Mouse (Mus musculus) liver, postnatal 0 days (tissue): ENCODE data around the gene Tpst1. TPM values are rescaled to one million over a fixed set of nuclear protein-coding genes. Genes with fewer than 3 reads are reported as not detected.

ENCODE experiments used
- ATAC-seq: fragments of 200-750 bp; cut with Nextera tagmentation; 2 replicates; pipeline ENCODE4 v1.8.0; 2017; ENCODE audit warnings: mild to moderate bottlenecking, moderate library complexity
- DNase-seq: peaks from one replicate; pipeline ENCODE4 v3.0.0-alpha.2; 2016
- H3K27ac ChIP-seq: fragments of 300-500 bp; sonication (generic); 2 replicates; pipeline ENCODE4 v1.5.1; 2014; ENCODE audit warnings: antibody characterized with exemption, moderate library complexity, mild to moderate bottlenecking, low read depth
- H3K27me3 ChIP-seq: fragments of 300-500 bp; sonication (generic); 2 replicates; pipeline ENCODE4 v1.6.1; 2014; ENCODE audit warnings: low read length, control low read depth, mixed read lengths; ENCODE audit not compliant: insufficient read depth
- H3K36me3 ChIP-seq: fragments of 300-500 bp; sonication (generic); replicated peaks from 2 replicates; pipeline ENCODE4 v1.6.1; 2014; ENCODE audit warnings: mild to moderate bottlenecking, control low read depth, low read length, moderate library complexity, mixed read lengths; ENCODE audit not compliant: insufficient read depth
- H3K4me1 ChIP-seq: fragments of 300-500 bp; sonication (generic); 2 replicates; pipeline ENCODE4 v1.6.1; 2014; ENCODE audit warnings: antibody characterized with exemption, mild to moderate bottlenecking, control low read depth; ENCODE audit not compliant: insufficient read depth
- H3K4me2 ChIP-seq: fragments of 300-500 bp; sonication (generic); 2 replicates; pipeline ENCODE4 v1.6.1; 2014; ENCODE audit warnings: low read depth, mild to moderate bottlenecking, low read length, moderate library complexity, mixed read lengths
- H3K4me3 ChIP-seq: fragments of 300-500 bp; sonication (generic); 2 replicates; pipeline ENCODE4 v1.5.1; 2014; ENCODE audit warnings: low read depth, low read length
- H3K9ac ChIP-seq: fragments of 300-500 bp; sonication (generic); replicated peaks from 2 replicates; pipeline ENCODE4 v1.6.1; 2014; ENCODE audit warnings: mild to moderate bottlenecking, moderate library complexity
- H3K9me3 ChIP-seq: fragments of 300-500 bp; sonication (generic); 2 replicates; pipeline ENCODE4 v1.6.1; 2016; ENCODE audit warnings: mild to moderate bottlenecking, control low read depth, low read length, mixed read lengths
- CTCF ChIP-seq: sonication (generic); IDR thresholded peaks from 2 replicates; pipeline ENCODE4 v1.5.1; 2016; ENCODE audit warnings: antibody characterized with exemption, low read depth
- EP300 ChIP-seq: IDR thresholded peaks from 2 replicates; pipeline ENCODE4 v1.6.1; 2016; ENCODE audit warnings: antibody characterized with exemption, low read depth, mild to moderate bottlenecking
- WGBS: fragments of 180-500 bp; shearing (Covaris S2); extraction: QIAGEN DNeasy Blood & Tissue Kit; methylation state at CpG from one replicate; pipeline ENCODE4 v1.1.7; 2014; ENCODE audit not compliant: insufficient replicate concordance; 5-methylcytosine and 5-hydroxymethylcytosine counted together
- polyA plus RNA-seq: library from polyadenylated mRNA; unstranded; fragments of >200 nt; fragmentation: Nextera tagmentation; extraction: Ambion mirVana; gene quantifications from 2 replicates; pipeline ENCODE4 v1.2.1, GENCODE M21; 2015

Gene Tpst1
- polyA plus RNA-seq, 1 experiment from 2014 or later, result 23.8 TPM

GRCm38 (mm10) chr5:130112653-130113052 is 39.5 kb downstream of the Tpst1 start:
- H3K4me2 ChIP-seq, result no peak overlapping the region
- H3K36me3 ChIP-seq, result peaks cover 5% of the 10 kb centered on the region
- no peak overlapping the region for H3K9ac ChIP-seq
- H3K4me3 ChIP-seq, result no peak overlapping the region
- H3K4me1 ChIP-seq, result no peaks in the 10 kb centered on the region
- no peak for ATAC-seq
- no peaks in the 10 kb centered on the region for H3K9me3 ChIP-seq
- DNase-seq, result no peak
- no peaks in the 10 kb centered on the region for H3K27me3 ChIP-seq
- TF ChIP-seq CTCF (no peak), EP300 (no peak)
- H3K27ac ChIP-seq, result no peak overlapping the region

GRCm38 (mm10) chr5:130116116-130116515 is 43.0 kb downstream of the Tpst1 start:
- ATAC-seq (no peak), DNase-seq (no peak)
- H3K36me3 ChIP-seq, result peaks cover 5% of the 10 kb centered on the region
- H3K4me1 ChIP-seq, result no peaks in the 10 kb centered on the region
- WGBS, result 77% methylated on average over 12 of the region's 12 CpGs
- no peaks in the 10 kb centered on the region for H3K27me3 ChIP-seq
- H3K27ac ChIP-seq, result no peak overlapping the region
- no peaks in the 10 kb centered on the region for H3K9me3 ChIP-seq
- no peak for TF ChIP-seq EP300
- no peak for TF ChIP-seq CTCF
- no peak overlapping the region for H3K4me2 ChIP-seq
- no peak overlapping the region for H3K4me3 ChIP-seq
- no peak overlapping the region for H3K9ac ChIP-seq

- Histone ChIP-seq H3K4me2 (no peak overlapping the region), H3K4me1 (no peaks in the 10 kb centered on the region), H3K36me3 (peaks cover 5% of the 10 kb centered on the region), H3K9ac (no peak overlapping the region), H3K27me3 (no peaks in the 10 kb centered on the region), H3K9me3 (no peaks in the 10 kb centered on the region), H3K27ac (no peak overlapping the region), H3K4me3 (no peak overlapping the region)
- no peak for ATAC-seq
- WGBS, result 88% methylated on average over 7 of the region's 7 CpGs
- TF ChIP-seq CTCF (no peak), EP300 (no peak)
- DNase-seq, result no peak
These were observed 43.7 kb downstream of the Tpst1 start for GRCm38 (mm10) chr5:130116857-130117256.

- ATAC-seq (no peak), DNase-seq (no peak)
- Histone ChIP-seq H3K9me3 (no peaks in the 10 kb centered on the region), H3K4me2 (no peak overlapping the region), H3K27me3 (no peaks in the 10 kb centered on the region), H3K36me3 (peaks cover 5% of the 10 kb centered on the region), H3K9ac (no peak overlapping the region), H3K27ac (no peak overlapping the region), H3K4me3 (no peak overlapping the region), H3K4me1 (no peaks in the 10 kb centered on the region)
- 79% methylated on average over 6 of the region's 6 CpGs for WGBS
- TF ChIP-seq EP300 (no peak), CTCF (no peak)
These were observed 44.8 kb downstream of the Tpst1 start for GRCm38 (mm10) chr5:130117932-130118331.

- Histone ChIP-seq H3K4me2 (no peak overlapping the region), H3K4me3 (no peak overlapping the region), H3K9me3 (no peaks in the 10 kb centered on the region), H3K36me3 (peaks cover 5% of the 10 kb centered on the region), H3K9ac (no peak overlapping the region), H3K4me1 (no peaks in the 10 kb centered on the region), H3K27me3 (no peaks in the 10 kb centered on the region), H3K27ac (0 out of 2 replicates have a peak overlapping the region, but pooled peaks have one; percentile 12)
- ATAC-seq (no peak), DNase-seq (no peak)
- 74% methylated on average over 3 of the region's 3 CpGs for WGBS
- TF ChIP-seq EP300 (no peak), CTCF (no peak)
These were observed 46.1 kb downstream of the Tpst1 start for GRCm38 (mm10) chr5:130119236-130119635.

GRCm38 (mm10) chr5:130120070-130120736 is 47.1 kb downstream of the Tpst1 start:
- Histone ChIP-seq H3K36me3 (peaks cover 2% of the 10 kb centered on the region), H3K27ac (no peak overlapping the region), H3K9me3 (no peaks in the 10 kb centered on the region), H3K27me3 (no peaks in the 10 kb centered on the region), H3K9ac (no peak overlapping the region), H3K4me2 (no peak overlapping the region), H3K4me1 (no peaks in the 10 kb centered on the region), H3K4me3 (no peak overlapping the region)
- TF ChIP-seq CTCF (no peak), EP300 (no peak)
- 77% methylated on average over 12 of the region's 12 CpGs for WGBS
- no peak for ATAC-seq
- no peak for DNase-seq
